Mouse (Mus musculus) cerebellum, adult 18-20 months (tissue): ENCODE measurements around the gene Kng1.

Source experiments
- DNase-seq, 2 experiments: peaks; one replicate each; pipeline ENCODE4 v3.0.0; 2021

Kng1 gene

GRCm38 (mm10) chr16:23114339-23115171 lies 56.9 kb downstream of the Kng1 start:
- DNase-seq = no peak

GRCm38 (mm10) chr16:23115486-23115885 lies 57.8 kb downstream of the Kng1 start:
- no peak for DNase-seq

DNA sequence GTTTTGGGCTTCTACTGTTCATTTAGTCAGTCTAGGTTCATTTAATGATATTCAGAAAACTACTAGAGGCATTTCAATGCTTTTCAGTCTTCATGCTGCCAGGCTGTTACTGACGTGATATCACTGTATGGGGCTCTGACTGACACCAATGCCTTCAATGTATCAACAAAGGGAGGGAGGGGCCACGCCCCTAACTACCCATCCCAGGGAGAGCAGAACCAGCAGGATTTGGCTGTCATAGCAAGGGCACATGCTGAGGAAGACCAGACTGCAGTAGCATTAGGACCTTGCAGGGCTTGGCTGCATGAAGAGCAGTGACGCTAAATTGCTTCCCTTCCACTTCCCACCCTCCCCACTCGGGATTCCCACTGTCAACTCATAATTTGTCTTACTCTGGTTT lies 59.5 kb downstream of the Kng1 start:
- no peak for DNase-seq

DNA sequence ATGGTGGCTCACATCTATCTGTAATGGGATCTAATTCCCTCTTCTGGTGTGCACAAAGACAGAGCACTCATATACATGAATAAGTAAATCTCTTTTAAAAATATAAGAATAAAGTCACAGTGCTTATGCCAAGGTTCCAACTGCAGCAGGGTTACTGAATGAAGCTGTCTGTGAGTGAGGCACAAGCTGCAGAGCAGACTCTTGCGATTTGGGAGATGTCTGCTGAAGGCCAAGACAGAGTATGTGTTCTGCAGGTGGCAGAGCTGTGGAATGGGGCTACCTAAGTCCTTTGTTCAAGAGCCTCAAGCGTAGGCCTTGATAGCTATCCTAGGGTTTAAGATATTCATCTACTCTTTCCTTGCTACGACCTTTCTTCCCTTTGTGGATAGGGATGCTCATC lies 64.8 kb downstream of the Kng1 start:
- DNase-seq = no peak

DNA sequence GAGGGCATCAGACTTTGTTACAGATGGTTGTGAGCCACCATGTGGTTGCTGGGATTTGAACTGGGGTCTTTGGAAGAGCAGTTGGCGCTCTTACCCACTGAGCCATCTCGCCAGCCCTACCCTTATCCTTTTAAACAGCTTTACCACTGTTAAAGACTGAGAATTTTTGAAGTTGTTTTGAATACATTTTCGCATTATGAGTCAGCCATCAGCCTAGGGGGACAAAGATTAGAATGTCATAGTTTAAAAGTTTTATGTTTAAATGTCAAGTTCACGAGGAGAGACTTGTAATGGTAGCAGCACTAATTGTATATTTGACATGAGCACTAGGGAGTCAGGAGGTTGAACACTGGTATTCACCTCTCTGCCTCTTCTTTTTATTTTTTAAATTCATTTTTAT lies 65.4 kb downstream of the Kng1 start:
- no peak for DNase-seq

DNA sequence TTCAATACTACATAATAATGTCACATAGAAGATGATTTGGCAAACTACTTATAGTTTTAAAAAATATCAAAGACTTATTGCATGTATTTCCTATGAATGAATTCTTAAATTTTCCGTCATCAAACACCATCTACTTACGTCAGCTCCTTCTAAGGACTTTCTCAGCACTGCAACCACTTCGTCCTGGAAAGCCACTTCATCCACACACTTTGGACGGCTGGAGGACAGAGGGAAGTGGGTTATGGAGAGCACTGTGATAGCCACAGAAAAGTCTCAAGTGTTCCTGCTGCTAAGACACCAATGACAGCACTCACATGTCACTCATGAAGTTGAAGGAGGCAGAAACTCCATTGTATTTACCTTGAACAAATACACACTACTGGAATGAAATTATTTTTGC lies 66.7 kb downstream of the Kng1 start:
- DNase-seq = no peak

GRCm38 (mm10) chr16:23127311-23127672 lies 69.6 kb downstream of the Kng1 start:
- no peak for DNase-seq

GRCm38 (mm10) chr16:23127673-23128375 lies 70.2 kb downstream of the Kng1 start, which contains the start of gene Rfc4:
Rfc4 (minus strand) TSS chr16:23127737.
- peak; percentile 88 to 98 for DNase-seq

GRCm38 (mm10) chr16:23130303-23130702 lies 72.6 kb downstream of the Kng1 start:
- DNase-seq = no peak
